Mouse (Mus musculus): ENCODE results near the gene Scnn1a. TPM values are rescaled to one million over a fixed set of nuclear protein-coding genes. Genes with fewer than 3 reads are reported as not detected.

Scnn1a gene
- polyA plus RNA-seq, 1 experiment = 0.16 TPM

- H3K27me3 ChIP-seq (ENCODE audit: control insufficient read depth, insufficient read depth, insufficient read length) = peaks cover 7% of the 10 kb centered on the region
- H3K79me3 ChIP-seq (ENCODE audit: low read depth) = no peaks in the 10 kb centered on the region
- TF ChIP-seq CEBPB (IDR thresholded peaks at IDR 0.05; ENCODE audit: low read depth) = no peak
- TF ChIP-seq MAX (IDR thresholded peaks at IDR 0.05) = no peak
- no peak for TF ChIP-seq MYOD1 (IDR thresholded peaks at IDR 0.05; ENCODE audit: control insufficient read depth, insufficient read length, low read depth)
- TF ChIP-seq USF1 (IDR thresholded peaks at IDR 0.05; ENCODE audit: low read depth) = no peak
- no peak for TF ChIP-seq FOSL1 (IDR thresholded peaks at IDR 0.05; ENCODE audit: insufficient read depth, low read length, poor library complexity, severe bottlenecking)
- no peak for TF ChIP-seq MYOG (IDR thresholded peaks at IDR 0.05; ENCODE audit: control insufficient read depth, extremely low read depth, insufficient read length)
- no peak for TF ChIP-seq CTCF (IDR thresholded peaks at IDR 0.05; ENCODE audit: control insufficient read depth, insufficient read depth, insufficient read length)
- H3K4me3 ChIP-seq (ENCODE audit: insufficient read depth, poor library complexity, severe bottlenecking) = no peak overlapping the region
- no peak overlapping the region for H3ac ChIP-seq (ENCODE audit: control insufficient read depth, insufficient read length, low read depth)
- H3K36me3 ChIP-seq (ENCODE audit: control insufficient read depth, insufficient read depth) = no peaks in the 10 kb centered on the region
- H3K79me2 ChIP-seq (ENCODE audit: control insufficient read depth, insufficient read depth) = no peaks in the 10 kb centered on the region
Measured at GRCm38 (mm10) chr6:125382024-125382423, 61.6 kb downstream of the Scnn1a start.

- H3K79me2 ChIP-seq (ENCODE audit: control insufficient read depth, insufficient read depth) = no peaks in the 10 kb centered on the region
- TF ChIP-seq MYOD1 (IDR thresholded peaks at IDR 0.05; ENCODE audit: control insufficient read depth, insufficient read length, low read depth) (no peak), USF1 (IDR thresholded peaks at IDR 0.05; ENCODE audit: low read depth) (no peak), CTCF (IDR thresholded peaks at IDR 0.05; ENCODE audit: control insufficient read depth, insufficient read depth, insufficient read length) (peak; percentile 0)
Measured at GRCm38 (mm10) chr6:125385066-125385974, 64.9 kb downstream of the Scnn1a start.

GRCm38 (mm10) chr6:125386080-125386479 lies 65.6 kb downstream of the Scnn1a start:
- no peaks in the 10 kb centered on the region for H3K79me3 ChIP-seq (ENCODE audit: low read depth)
- no peak overlapping the region for H3ac ChIP-seq (ENCODE audit: control insufficient read depth, insufficient read length, low read depth)
- no peak overlapping the region for H3K4me3 ChIP-seq (ENCODE audit: insufficient read depth, poor library complexity, severe bottlenecking)
- peaks cover 7% of the 10 kb centered on the region for H3K27me3 ChIP-seq (ENCODE audit: control insufficient read depth, insufficient read depth, insufficient read length)
- H3K36me3 ChIP-seq (ENCODE audit: control insufficient read depth, insufficient read depth) = no peaks in the 10 kb centered on the region
- H3K79me2 ChIP-seq (ENCODE audit: control insufficient read depth, insufficient read depth) = no peaks in the 10 kb centered on the region
- no peak for TF ChIP-seq FOSL1 (IDR thresholded peaks at IDR 0.05; ENCODE audit: insufficient read depth, low read length, poor library complexity, severe bottlenecking)
- TF ChIP-seq CEBPB (IDR thresholded peaks at IDR 0.05; ENCODE audit: low read depth) = no peak
- no peak for TF ChIP-seq USF1 (IDR thresholded peaks at IDR 0.05; ENCODE audit: low read depth)
- no peak for TF ChIP-seq MAX (IDR thresholded peaks at IDR 0.05)
- TF ChIP-seq MYOG (IDR thresholded peaks at IDR 0.05; ENCODE audit: control insufficient read depth, extremely low read depth, insufficient read length) = no peak
- TF ChIP-seq CTCF (IDR thresholded peaks at IDR 0.05; ENCODE audit: control insufficient read depth, insufficient read depth, insufficient read length) = no peak
- TF ChIP-seq MYOD1 (IDR thresholded peaks at IDR 0.05; ENCODE audit: control insufficient read depth, insufficient read length, low read depth) = no peak

More at GRCm38 (mm10) chr6:125385066-125385974, 64.9 kb downstream of the Scnn1a start:
- Histone ChIP-seq H3K4me3 (ENCODE audit: insufficient read depth, poor library complexity, severe bottlenecking) (no peak overlapping the region), H3K27me3 (ENCODE audit: control insufficient read depth, insufficient read depth, insufficient read length) (peaks cover 7% of the 10 kb centered on the region), H3K79me3 (ENCODE audit: low read depth) (no peaks in the 10 kb centered on the region), H3ac (ENCODE audit: control insufficient read depth, insufficient read length, low read depth) (no peak overlapping the region), H3K36me3 (ENCODE audit: control insufficient read depth, insufficient read depth) (no peaks in the 10 kb centered on the region)

- Histone ChIP-seq H3K4me3 (ENCODE audit: insufficient read depth, poor library complexity, severe bottlenecking) (no peak overlapping the region), H3K36me3 (ENCODE audit: control insufficient read depth, insufficient read depth) (no peaks in the 10 kb centered on the region), H3ac (ENCODE audit: control insufficient read depth, insufficient read length, low read depth) (no peak overlapping the region), H3K79me3 (ENCODE audit: low read depth) (no peaks in the 10 kb centered on the region), H3K79me2 (ENCODE audit: control insufficient read depth, insufficient read depth) (no peaks in the 10 kb centered on the region), H3K27me3 (ENCODE audit: control insufficient read depth, insufficient read depth, insufficient read length) (no peaks in the 10 kb centered on the region)
- no peak for TF ChIP-seq FOSL1 (IDR thresholded peaks at IDR 0.05; ENCODE audit: insufficient read depth, low read length, poor library complexity, severe bottlenecking)
- TF ChIP-seq CEBPB (IDR thresholded peaks at IDR 0.05; ENCODE audit: low read depth) = no peak
- TF ChIP-seq MYOD1 (IDR thresholded peaks at IDR 0.05; ENCODE audit: control insufficient read depth, insufficient read length, low read depth) = no peak
- no peak for TF ChIP-seq MAX (IDR thresholded peaks at IDR 0.05)
- no peak for TF ChIP-seq USF1 (IDR thresholded peaks at IDR 0.05; ENCODE audit: low read depth)
- TF ChIP-seq MYOG (IDR thresholded peaks at IDR 0.05; ENCODE audit: control insufficient read depth, extremely low read depth, insufficient read length) = no peak
- TF ChIP-seq CTCF (IDR thresholded peaks at IDR 0.05; ENCODE audit: control insufficient read depth, insufficient read depth, insufficient read length) = no peak
Measured at GRCm38 (mm10) chr6:125389853-125390252, 69.4 kb downstream of the Scnn1a start.

Other genes starting within 250 kb of the Scnn1a start
- 99.7 TPM for gene Chd4, start 224.7 kb upstream of the Scnn1a start, polyA plus RNA-seq (2012; fragmentation: generic; extraction: Trizol)
- 132 TPM for gene Nop2, start 188.8 kb upstream of the Scnn1a start, polyA plus RNA-seq (2012; fragmentation: generic; extraction: Trizol)
- 18.4 TPM for gene Iffo1, start 175.4 kb upstream of the Scnn1a start, polyA plus RNA-seq (2012; fragmentation: generic; extraction: Trizol)
- gene Gapdh, start 154.2 kb upstream of the Scnn1a start, polyA plus RNA-seq (2012; fragmentation: generic; extraction: Trizol) = 7,334 TPM
- gene Ncapd2, start 129.0 kb upstream of the Scnn1a start, polyA plus RNA-seq (2012; fragmentation: generic; extraction: Trizol) = 78.7 TPM
- gene Mrpl51, start 128.9 kb upstream of the Scnn1a start, polyA plus RNA-seq (2012; fragmentation: generic; extraction: Trizol) = 147 TPM
- 0.69 TPM for gene Vamp1, start 105.1 kb upstream of the Scnn1a start, polyA plus RNA-seq (2012; fragmentation: generic; extraction: Trizol)
- 2.3 TPM for gene Tapbpl, start 88.8 kb upstream of the Scnn1a start, polyA plus RNA-seq (2012; fragmentation: generic; extraction: Trizol)
- 0.07 TPM for gene Cd27, start 83.6 kb upstream of the Scnn1a start, polyA plus RNA-seq (2012; fragmentation: generic; extraction: Trizol)
- 0.05 TPM for gene Tuba3a, start 34.6 kb upstream of the Scnn1a start, polyA plus RNA-seq (2012; fragmentation: generic; extraction: Trizol)
- 83.0 TPM for gene Ltbr, start 6.8 kb upstream of the Scnn1a start, polyA plus RNA-seq (2012; fragmentation: generic; extraction: Trizol)
- 65.4 TPM for gene Tnfrsf1a, start 28.7 kb downstream of the Scnn1a start, polyA plus RNA-seq (2012; fragmentation: generic; extraction: Trizol)
- 0.09 TPM for gene Plekhg6, start 60.1 kb downstream of the Scnn1a start, polyA plus RNA-seq (2012; fragmentation: generic; extraction: Trizol)
- gene Cd9, start 174.1 kb downstream of the Scnn1a start, polyA plus RNA-seq (2012; fragmentation: generic; extraction: Trizol) = 236 TPM
- 0.04 TPM for gene Vwf, start 226.1 kb downstream of the Scnn1a start, polyA plus RNA-seq (2012; fragmentation: generic; extraction: Trizol)

Data from C2C12 (cell line).